Mouse (Mus musculus) myocyte (in vitro differentiated cells): Measurements from ENCODE around the gene Ror2.

ENCODE experiments used
- CEBPB ChIP-seq: IDR thresholded peaks from 2 replicates; pipeline ENCODE4 v1.6.1; 2011; ENCODE audit warnings: mild to moderate bottlenecking, moderate library complexity; ENCODE audit not compliant: poor library complexity, insufficient read depth, severe bottlenecking
- POLR2A ChIP-seq: IDR thresholded peaks from one replicate; pipeline ENCODE4 v1.6.1; 2011; ENCODE audit warnings: low read depth, mild to moderate bottlenecking, control low read depth, moderate library complexity; ENCODE audit not compliant: insufficient read length
- POLR2AphosphoS2 ChIP-seq: IDR thresholded peaks from one replicate; pipeline ENCODE4 v1.6.1; 2011; ENCODE audit warnings: low read depth, control low read depth; ENCODE audit not compliant: insufficient read length
- SRF ChIP-seq: IDR thresholded peaks from one replicate; pipeline ENCODE4 v1.6.1; 2011; ENCODE audit warnings: low read depth; ENCODE audit not compliant: control insufficient read depth, insufficient read length

- TF ChIP-seq POLR2AphosphoS2 (no peak), POLR2A (no peak), CEBPB (no peak), SRF (no peak)
Observed at GRCm38 (mm10) chr13:53274771-53275170, 11.2 kb downstream of the Ror2 start.
